Mouse (Mus musculus) c-Kit-positive CD71-positive TER-119-positive erythroid progenitor cells, embryonic 14.5 days (primary cell): ENCODE measurements around the gene Ybx1.
A peak's percentile ranks its signal among the peaks of the same experiment; 100 is the strongest.
"Not testable (repeated sequence)": the region's sequence is repeated elsewhere in the genome, so short reads cannot be mapped to it uniquely, and the experiment has no call there.

Source experiments
- DNase-seq: peaks from one replicate; pipeline ENCODE4 v3.0.0-alpha.2; 2013; ENCODE audit warnings: low spot score

The Ybx1 gene

DNA sequence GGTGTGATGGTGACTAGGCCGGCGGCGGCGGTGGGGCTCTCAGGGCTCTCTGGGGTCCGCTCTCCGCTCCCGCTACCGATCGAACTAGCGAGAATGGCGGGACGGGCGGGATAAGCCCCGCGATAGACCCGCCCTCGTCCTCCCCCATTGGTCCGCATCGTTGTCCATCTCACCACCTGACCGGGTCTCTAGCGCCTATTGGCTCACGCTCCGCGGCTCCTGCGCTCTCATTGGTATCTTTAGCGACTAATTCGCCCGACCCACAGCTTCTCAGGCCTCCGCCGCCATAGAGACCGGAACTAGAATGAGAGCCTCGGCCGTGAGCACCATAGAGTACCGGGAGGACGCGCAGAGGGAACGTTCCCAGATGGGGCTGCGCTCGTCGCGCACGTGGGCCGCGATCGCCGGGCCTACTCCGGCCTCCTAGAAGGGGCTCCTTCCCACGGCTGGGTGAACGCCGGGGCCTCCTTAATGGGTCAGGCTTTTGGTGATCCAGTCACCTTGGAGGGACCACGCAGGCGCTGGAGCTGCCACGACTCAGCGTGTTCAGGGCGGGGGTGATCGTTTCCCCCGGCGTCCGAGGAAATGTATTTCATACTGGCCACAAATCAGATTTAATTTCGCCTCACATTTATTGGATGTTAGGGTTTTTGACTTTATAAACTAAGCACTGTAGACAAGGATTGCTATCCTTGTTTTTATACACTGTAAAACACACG, at the start of gene Ybx1:
Gene Ybx1, minus strand, starts transcription at position 190 of the 719 bp plus-strand sequence.
- peak; percentile 99 for DNase-seq

DNA sequence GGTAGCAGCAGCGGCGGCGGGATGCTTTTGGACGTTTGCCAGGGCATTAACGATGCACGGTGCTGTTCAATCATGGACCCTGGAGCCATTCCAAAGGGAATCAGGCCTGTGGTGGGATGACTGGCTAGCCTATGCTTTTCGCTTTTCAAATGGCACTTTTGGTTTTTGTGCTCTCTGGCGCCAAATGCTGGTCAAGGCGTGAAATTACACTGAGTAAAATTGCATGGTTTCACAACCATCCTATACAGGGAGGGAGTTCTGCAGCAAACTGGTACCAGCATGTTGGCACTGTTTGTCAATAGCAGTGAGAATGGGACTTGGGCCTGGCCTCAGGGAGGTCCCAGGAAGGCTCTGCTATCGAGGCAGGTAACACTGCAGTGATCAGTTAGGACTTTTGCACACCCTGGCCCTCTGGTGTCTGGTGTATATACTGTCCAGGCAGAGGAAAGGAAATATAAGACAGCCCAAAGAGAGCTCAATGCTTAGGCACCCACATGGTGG, 44.5 kb upstream of the Ybx1 start:
- DNase-seq = peak; percentile 26

DNA sequence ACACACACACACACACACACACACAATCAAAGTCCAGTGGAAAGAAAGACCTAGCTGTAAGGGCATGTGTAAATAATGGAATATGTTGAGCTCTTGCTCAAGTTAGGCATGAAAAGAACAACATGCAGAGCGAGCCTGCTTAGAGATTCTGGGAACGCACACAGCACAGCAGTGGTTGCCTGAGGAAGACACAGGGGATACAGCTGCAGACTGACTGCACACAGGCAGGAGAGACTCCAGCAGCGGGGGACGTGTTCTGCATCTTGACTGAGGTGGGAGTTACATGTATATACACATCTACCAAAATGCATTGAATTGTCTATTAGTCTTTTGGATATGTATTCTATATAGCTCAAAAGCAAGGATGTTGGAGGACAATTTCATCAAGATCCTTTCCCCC, 44.0 kb upstream of the Ybx1 start:
- DNase-seq = no peak

DNA sequence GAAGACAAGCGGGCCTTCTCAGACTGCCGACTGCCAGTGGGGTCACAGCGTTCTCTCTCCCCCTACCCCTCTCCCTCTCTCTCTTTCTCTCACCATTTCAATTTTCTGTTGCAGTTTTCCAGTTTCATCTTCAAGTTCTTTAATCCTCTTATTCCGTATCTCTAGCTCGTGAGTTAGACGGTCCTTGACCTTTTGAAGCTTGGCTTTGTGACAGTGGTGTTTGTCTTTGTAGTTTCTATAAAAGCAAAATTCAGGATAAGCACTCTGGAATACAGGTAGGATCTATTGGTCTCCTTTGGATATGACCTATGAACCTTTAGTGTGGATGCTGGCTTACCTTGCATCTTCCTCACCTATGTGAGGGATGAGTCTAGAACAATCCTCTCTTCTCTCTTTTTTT, 39.1 kb upstream of the Ybx1 start:
- no peak for DNase-seq

DNA sequence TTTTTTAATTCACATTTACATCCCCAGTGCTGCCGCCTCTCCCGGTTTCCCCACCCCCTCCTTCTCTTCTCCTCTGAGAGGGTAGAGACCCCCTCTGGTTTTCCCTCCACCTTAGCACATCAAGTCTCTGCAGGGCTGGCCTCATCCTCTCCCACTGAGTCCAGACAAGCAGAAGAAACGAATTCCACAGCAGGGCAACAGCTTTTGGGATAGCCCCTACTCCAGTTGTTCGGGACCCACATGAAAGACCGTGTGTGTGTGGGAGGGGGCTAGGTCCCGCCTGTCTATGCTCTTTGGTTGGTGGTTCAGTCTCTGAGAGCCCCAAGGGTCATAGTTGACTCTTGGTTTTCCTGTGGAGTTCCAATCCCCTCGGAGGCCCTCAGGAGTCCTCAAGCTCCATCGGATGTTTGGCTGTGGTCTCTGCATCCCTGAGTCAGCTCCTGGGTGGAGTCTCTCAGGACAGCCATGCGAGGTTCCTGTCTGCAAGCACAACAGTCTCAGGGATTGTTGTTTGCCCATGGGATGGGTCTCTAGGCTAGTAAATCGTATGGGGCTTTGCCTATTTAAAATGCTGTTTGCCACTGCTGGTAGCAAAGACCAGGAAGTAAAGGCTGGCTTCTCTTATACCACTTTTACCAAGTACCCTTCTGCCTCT, 26.6 kb upstream of the Ybx1 start:
- no peak for DNase-seq

DNA sequence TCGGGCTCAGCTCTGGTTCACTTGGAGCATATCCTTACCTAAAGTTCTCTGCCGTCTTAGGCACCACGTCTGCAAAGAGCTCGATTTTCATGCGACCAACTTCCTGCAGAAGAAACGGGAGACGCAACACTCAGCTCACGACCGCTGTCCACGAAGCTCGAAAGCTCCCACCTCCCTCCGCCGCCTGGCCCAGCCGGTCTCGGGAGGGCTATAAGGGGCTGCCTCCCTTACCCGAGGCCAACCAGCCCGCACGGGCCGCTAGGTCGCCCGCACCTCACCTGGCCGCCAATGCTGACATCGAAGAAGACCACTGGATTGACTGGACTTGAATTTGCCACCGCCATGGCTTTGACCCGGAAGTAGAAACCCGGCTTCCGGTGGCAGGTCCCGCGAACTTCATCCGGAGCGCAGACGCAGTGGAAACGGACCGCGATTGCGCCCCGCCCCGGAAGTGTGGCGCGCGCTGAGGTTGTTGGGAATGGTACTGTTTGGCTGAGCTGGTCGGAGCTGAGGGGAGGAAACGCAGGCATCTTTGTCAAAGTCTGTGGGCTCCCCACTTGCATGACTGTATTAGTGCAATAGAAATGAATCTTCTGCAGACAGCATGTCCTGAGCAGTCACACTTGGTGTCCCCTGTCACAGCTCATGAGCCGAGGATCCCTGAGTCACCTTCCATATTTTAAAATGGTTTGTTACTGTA, 25.9 kb upstream of the Ybx1 start, which contains the start of gene Ppih:
Gene Ppih, minus strand, starts transcription at position 416 of the 700 bp plus-strand sequence.
- DNase-seq = peak; percentile 90

DNA sequence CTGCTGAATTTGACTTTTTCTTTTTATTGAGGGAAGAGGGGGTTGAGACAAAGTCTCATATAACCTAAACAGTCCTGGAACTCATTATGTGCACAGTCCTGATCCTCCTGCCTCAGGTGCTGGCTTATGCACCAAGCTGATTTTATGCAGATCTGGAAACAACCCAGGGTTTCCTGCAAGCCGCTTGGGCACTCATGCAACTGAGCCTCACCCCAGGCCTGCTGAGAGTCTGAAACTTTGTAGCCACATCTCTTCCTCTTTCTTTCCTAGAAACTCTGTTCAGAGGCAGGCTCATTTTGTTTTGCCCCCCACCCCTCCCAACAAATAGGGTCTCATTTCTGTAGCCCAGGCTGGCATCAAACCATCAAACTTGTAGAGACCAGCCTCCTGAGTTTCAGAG, 19.4 kb upstream of the Ybx1 start:
- no peak for DNase-seq

DNA sequence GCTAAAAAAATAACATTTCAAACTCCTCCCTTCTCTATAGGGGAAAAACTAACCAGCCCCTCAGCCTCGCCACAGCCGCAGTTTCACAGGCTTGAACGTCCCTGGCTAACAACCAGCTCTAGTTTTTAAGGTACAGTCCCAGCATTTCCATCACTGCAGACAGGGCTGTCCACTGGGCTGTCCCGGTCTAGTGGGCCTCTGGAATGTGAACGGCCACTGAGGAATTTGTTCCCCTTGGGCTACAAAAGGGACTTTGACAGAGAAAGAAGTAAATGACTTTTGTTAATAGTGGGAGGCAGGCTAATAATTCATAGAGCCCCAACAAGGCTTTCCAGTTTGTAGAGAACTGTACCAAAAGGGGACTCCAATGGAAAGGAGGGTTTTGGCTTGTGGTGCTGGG, 11.0 kb upstream of the Ybx1 start:
- no peak for DNase-seq

DNA sequence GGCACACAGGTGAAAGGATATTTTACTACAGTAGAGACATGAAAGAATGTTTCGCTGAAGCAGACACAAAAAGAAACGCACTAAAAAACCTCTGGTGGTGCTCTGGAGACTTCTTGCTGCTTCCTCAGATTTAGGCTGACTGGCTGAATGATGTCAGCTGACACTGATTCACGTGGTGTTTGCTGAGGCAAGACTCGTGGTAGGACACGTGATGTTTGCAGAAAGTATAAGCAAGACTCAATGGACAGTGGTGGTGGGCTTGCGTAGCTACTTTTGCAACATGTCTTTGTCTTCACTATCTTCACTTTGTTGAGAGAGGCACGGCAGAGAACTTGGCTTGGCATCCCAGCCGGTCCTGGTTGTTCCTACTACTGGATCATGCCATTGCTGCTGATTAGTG, 8.9 kb upstream of the Ybx1 start:
- DNase-seq = no peak

DNA sequence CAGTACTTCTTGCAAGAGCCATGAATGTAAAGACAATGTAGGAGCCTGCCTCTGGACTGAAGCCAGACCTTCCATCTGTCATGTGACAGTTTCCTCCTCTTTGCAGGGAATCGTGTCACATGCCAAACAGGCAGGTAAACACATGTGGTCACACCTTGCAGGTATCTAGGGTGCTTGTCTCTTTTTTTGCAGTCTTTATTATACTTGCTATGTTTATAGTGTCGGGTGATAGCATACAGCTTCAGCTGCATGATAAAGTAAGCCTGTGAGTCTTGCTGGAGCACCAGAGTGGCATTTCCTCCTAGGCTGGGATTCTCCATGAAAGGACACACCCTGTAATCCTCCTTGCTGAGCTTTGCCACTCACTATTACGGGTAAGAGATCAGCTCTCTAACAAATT, 7.4 kb upstream of the Ybx1 start:
- DNase-seq = no peak

DNA sequence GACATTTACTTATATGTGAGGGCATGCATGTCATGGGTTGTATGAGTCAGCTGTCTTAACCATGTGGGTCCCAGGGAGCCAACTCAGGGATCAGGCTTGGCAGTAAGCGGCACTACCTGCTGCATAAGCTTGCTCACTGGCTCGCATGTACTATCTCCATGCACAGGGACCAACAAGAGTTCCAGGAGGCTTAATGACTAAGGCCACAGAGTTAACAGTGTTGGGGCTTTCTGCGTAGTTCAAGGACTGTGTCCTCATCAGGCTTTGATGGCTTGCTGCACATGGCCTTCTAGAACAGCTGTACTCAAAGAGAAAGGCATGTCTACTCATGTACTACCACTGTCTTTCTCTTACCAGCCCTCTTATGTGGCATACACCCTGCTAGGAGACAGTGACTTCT, 6.4 kb upstream of the Ybx1 start:
- DNase-seq = no peak

DNA sequence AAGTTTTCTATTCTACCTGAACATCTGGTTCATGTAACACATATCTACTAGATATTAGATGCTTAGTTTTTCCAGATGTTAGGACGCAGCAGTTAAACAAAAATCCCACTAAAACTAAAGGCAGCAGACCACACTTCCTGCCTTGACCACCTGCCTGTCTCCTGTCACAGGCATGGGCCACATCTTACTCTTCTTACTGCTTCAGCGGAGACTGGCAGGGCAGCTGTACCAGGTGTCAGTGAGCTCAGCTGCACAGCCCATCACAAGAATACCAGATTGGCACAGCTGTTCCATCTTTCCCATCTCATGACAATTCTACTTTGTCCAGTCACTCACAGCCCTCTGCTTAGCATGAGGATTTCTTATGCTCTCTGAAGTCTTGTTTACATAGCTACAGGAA, 3.0 kb upstream of the Ybx1 start:
- DNase-seq = no peak

DNA sequence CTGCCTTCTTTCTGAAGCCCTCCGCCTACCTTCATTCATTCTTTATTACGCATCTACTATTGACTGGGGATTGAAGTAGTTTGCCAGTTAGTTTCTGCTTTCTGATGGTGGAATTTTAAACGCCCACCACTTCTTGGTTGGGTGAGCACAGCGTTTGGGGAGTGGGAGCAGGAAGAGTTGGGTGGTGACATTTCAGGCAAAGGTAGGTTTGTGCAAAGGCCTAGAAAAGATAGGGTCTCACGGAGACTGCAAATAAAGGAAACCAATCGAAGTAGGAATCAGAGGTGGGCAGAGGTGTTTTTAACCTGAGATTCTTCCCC, 690 bp upstream of the Ybx1 start:
- DNase-seq = no peak

DNA sequence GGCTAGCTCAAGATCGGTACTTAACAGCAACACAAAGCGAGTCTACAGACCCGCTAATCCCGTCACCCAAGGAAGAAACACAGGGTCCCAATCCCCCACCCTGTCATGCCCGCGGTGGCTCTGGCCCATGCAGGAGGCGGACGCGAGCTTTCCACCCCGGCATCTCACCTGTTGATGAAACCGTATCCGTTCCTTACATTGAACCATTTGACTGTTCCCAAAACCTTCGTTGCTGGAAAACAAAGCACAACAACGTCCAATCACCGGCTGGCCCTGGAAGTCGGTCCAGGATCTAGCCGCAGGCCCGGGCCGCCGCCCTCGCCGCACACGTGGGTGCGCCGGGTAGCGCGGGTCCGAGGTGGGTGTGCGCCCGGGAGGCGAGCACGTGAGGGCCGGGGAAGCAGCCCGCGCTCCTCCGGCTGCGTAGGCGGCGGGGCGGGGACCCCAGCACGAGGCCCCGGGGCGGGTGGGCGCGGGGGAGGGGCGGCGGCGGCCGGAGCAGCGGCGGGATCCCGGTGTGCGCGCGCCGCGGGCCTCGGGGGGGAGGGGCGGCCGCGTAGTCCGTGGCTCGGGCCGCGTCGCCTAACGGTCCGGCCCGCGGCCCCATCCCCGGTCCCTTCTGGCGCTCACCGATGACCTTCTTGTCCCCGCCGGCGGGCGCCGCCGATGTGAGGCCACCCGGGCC, 688 bp downstream of the Ybx1 start:
- DNase-seq = peak; percentile 42

DNA sequence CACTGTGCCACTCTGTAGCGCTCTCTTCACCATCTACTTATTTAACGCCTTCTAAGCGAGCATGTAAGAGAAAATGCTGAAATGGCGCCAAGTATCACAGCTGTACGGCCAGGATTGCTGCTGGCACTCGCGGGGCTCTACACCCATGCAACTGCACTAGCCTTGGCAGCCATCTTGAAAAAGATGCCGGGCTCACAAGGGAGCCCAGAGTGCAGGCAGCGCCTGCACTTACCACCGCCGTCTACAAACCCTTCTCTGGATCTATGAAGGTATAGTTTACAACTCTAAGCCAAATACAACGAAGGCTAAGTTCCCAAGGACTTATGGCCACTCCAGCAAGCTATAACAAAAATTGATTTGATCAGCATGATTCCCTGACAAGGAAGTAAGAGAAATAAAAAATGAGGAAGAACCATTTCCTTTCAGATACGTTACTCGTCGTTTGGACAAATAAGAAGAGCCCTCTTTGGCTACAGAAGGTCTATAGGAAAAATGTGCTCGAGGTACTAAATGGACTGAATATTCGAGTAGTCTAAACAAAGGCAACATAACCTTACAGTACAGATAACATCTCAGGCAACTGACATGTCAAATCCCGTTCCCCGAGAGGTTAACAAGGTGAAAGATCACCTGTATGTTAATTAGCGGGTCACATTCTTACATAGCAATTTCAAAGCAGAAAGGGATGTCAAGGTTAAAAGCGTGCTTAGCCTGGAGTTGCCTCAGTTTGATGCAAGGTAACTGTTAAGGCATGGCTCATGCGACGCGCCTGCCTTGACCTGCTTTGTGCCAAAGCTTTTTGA, 1.4 kb downstream of the Ybx1 start:
- peak; percentile 60 for DNase-seq

DNA sequence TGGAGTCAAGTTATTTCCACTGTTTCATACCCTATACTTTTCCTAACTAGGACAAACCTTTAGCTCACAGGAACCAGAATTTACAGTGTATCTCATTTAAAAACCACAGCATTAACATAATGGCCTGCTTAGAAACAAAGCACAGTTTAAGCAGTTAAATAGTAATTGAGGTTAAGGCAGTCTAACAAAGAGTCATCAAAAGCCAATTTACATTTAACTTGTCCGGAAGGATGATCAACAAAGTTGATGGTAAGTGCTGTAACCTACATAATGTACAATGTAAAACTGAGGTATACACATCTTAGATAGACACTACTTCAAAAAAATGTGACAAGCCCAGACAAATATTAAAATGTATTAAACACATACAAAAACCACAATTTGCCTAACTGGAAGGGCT, 2.5 kb downstream of the Ybx1 start:
- no peak for DNase-seq

DNA sequence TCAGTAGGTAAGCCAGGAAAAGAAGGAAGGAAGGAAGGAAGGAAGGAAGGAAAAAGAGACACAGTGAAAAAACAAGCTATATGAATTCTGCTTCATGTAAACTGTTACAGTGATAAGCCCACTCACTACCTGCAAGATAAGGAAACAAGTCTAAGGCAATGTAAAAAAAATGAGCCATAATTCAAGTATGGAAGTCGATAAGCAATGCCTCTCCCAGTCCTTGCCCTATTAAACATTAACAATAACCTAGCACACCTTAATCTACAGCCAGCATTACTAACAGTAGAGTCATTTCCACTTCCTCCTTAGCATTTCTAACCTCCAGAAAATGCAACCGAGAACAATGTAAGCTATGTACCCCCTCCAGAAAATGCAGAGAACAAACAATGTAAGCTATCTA, 9.1 kb downstream of the Ybx1 start:
- no peak for DNase-seq

DNA sequence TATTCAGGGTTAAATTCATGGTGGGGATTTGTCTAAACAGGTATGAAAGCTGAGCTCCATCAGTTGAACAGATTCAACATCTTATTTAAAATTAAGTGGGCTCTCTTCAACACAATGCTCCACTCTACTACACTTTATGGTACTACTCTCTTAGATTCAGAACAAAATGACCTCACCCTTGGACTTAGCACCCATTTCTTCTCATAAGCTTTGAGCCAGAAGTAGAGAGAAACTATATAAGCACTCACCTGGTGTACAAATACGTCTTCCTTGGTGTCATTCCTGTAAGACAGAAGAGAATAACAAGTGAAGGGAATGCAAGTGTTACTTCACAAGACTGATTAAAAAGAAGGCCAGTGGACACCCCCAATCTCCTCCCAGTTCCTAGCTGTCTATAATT, 9.5 kb downstream of the Ybx1 start:
- DNase-seq = no peak

DNA sequence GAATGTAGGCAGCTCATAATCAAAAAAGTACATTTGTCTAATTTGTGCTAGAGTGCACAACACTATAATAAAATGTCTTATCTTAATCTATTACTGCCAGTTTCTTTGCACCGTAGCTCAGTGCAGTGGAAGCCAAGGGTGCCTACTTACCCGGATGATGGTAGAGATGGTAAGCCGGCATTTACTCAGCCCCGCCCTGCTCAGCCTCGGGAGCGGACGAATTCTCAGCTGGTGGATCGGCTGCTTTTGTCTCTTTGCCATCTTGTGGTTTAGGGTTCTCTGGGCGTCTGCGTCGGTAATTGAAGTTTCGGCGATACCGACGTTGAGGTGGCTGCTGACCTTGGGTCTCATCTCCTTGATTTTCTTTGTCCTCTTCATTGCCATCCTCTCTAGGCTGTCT, 15.6 kb downstream of the Ybx1 start:
- not testable (repeated sequence) for DNase-seq

DNA sequence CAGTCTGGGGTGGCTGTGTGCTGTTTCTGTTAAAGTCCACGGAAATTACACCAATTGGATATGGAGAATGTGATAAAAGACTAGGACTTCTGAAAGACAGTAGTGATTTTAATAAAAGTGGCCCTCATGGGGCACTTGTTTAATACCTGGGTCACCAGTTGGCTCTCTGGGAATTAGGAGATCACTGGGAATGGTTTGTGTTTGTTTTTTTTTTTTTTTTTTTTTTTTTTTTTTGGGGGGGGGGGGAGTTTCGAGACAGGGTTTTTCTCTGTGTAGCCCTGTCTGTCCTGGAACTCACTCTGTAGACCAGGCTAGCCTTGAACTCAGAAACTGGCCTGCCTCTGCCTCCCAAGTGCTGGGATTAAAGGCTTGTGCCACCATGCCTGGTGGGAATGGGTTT, 18.7 kb downstream of the Ybx1 start:
- no peak for DNase-seq

DNA sequence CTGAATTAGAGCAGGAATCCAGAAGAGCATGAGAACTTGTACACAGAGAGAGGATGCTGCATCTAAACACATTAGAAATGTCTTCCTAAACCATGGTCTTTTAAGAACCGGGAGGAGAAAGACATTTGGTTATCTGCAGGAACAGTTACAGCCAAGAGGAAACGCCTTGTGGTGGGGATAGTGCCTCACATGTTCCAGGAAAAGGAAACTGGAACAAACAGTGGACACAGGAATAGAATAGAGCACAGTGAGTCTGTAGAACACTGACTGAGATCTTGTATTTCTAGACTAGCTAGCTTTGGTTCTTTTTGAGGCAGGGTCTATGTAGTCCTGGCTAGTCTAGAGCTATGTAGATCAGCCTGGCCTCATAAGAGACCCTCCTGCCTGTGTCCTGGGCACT, 19.2 kb downstream of the Ybx1 start:
- DNase-seq = no peak

DNA sequence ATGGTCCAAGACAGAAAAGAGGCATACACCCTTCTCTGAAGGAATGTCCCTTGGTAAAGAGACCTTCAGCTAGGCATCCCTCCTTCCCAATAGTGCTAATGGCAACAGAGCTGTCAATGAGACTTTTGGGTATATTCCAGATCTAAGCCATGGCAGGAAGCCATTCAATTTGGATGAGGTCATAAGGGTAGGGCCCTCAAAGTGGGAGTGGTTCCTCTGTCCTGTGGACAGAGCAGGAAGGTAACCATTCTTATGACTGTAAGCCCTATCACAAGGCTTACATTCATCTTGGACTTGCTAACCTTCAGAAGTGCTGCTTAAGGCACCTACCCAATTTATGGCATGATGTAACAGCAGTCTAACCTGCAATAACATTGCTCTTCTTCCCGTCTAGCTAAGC, 19.8 kb downstream of the Ybx1 start:
- DNase-seq = no peak
